Mouse (Mus musculus) c-Kit-negative CD71-positive TER-119-positive erythroid progenitor cells, embryonic 14.5 days (primary cell): ENCODE results near the gene Nr2f1.

Experiments used
- DNase-seq: peaks from one replicate; pipeline ENCODE4 v3.0.0-alpha.2; 2013; ENCODE audit warnings: low read depth, low spot score

Gene Nr2f1

DNA sequence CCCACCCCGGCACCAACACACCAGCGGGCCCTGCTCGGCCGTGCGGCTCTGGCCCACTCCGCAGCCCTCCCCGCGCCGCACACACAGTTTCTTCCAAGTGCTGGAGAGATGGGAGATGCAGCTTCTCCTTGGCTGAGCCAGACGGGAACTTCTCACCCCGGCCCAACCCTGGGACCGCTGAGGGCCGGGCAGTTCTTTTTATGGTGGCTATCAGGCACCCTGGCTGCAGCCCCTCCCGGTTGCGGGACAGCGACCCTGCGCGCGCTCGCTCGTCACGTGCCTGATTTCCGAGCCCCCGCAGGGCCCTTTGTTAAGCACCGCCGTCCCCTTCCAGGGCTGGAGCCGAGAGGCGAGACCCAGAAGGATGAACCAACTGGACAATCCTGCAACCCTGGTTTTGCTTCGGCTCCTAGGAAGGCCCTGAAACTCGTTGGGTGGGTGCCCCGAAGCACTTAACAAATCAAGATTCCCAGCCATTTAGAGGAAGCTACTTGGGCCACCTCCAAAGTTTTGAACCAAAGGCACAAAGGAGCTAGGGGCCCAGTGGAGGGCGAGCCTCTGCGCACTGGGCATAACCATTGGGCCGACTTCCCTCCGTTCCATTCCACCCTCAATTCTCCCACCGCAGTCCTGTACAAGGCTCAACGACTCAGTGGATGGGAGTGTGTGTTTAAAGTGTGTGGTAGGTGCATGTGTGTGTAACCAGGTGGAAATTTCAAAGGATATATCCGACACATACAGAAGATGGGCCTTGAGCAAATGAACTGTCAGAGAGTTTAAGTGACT lies 20.1 kb downstream of the Nr2f1 start:
- DNase-seq, result no peak

DNA sequence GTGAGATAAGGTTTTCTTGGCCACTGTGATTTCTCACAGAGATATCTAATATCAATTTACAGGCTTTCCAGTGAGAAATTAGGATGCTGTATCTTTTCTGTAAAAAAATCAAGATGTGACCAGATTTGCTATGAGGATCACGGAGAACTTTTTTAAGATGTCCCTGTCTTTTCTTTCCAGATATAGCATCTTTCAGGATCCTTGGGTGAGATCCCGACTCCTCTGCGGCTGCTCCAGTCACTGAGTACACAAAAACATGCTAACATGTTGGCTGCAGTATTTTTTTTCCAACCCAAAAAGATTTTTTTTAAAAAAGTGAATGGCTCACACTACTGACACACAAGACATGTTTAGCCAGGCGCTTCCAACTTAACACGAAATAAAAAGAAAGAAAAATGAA lies 20.8 kb downstream of the Nr2f1 start:
- no peak for DNase-seq

- no peak for DNase-seq
Measured at GRCm38 (mm10) chr13:78178021-78178420, 21.5 kb downstream of the Nr2f1 start.

DNA sequence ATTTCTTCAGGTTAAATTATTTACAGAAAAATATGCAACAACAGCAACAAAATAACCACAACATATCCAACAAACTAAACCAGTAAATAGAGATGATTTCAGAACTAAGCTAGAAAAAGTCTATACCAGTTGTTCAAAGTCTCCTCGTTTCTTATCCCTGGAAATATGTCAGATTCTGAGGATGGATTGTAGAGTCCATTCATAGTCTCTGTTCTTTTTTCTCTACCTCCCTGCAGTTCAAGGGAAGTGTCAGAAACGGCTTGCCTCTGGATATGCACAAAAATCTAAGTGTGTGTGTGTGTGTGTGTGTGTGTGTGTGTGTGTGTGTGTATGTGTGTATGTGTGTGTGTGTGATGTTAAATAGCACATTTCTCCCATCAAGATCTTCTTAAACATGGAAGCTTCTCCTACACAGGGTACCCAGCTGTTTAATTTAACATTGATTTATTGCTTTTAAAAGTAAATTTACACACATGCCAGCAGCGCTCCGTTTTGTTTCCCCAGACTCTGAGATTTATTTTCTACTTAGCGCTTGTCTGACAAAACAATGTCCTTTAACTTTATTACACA lies 22.1 kb downstream of the Nr2f1 start:
- DNase-seq, result no peak

DNA sequence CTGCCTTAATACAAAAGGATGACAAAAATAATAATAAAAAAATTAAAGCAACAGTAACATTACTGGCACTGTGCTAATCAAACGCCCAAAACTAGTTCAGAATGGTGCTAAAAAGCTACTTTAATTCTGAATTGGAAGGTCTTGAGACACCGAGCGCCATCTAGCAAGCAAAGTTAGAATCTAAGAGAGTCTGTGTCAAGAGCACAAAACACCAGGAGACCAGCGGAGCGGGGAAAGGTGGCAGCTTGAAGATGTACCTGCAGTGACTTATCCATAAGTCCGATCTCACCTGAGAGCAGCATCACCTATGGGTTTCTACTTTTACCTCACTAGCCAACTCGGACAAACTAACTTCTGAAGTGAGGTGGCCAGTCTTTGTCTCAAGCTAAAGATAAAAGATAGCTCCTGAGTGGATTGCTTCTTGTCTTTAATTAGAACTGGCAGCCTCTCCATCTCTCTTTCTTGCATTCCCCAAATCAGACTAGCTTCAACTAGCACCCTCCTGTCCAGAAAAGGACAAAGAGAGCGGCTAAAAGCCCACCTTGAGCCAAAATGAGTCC lies 23.7 kb downstream of the Nr2f1 start:
- no peak for DNase-seq

- DNase-seq, result no peak
Measured at GRCm38 (mm10) chr13:78174891-78175290, 24.7 kb downstream of the Nr2f1 start.

DNA sequence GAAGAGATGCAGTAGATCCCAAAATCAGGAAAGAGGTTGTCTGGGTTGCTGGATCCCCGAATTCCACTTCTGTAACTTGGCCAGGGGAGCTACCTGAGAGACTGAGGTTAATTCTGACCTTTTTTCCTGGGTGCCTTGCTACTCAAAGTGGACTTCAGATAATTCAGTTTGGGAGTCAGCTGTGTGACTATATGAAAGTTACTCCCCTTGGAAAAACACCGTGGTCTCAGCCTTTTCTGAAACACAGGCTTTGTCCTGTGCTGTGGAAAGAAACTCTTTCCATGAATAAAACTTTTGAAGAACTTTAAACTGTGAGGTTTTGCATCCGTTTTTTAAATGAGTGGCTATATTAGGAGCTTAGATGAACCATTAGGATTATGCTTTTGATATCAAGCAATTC lies 25.4 kb downstream of the Nr2f1 start:
- no peak for DNase-seq

GRCm38 (mm10) chr13:78172861-78173260 lies 26.7 kb downstream of the Nr2f1 start:
- no peak for DNase-seq

- DNase-seq, result no peak
Measured at GRCm38 (mm10) chr13:78171984-78172636, 27.4 kb downstream of the Nr2f1 start.

DNA sequence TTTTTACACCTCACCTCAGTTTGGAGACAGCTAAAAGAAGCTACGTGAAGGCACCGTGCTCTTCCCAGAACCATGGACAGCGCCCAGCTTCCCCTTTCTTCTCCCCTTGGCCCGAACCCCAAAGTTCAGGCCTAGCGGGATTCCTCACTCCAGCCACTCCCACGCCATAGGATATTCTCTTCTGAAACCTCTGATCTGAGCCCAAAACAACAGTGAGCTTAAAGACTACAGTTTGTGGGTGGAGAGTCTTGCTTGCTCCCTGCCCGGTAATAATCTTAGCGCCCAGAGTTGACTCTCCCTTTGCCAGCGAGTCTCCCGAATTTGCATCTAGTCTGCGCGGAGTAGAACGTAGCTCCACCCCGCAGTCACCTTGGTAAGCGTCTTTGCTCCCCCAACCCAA lies 28.2 kb downstream of the Nr2f1 start:
- DNase-seq, result no peak

- DNase-seq, result no peak
Measured at GRCm38 (mm10) chr13:78168166-78168565, 31.4 kb downstream of the Nr2f1 start.

GRCm38 (mm10) chr13:78164941-78165340 lies 34.6 kb downstream of the Nr2f1 start:
- DNase-seq, result no peak

GRCm38 (mm10) chr13:78163087-78163958 lies 36.2 kb downstream of the Nr2f1 start:
- no peak for DNase-seq

- no peak for DNase-seq
Measured at GRCm38 (mm10) chr13:78162149-78162548, 37.4 kb downstream of the Nr2f1 start.

- no peak for DNase-seq
Measured at GRCm38 (mm10) chr13:78157465-78157864, 42.1 kb downstream of the Nr2f1 start.
